Mouse (Mus musculus) bone marrow macrophage, adult 2 months (primary cell): ENCODE measurements around the gene Hivep3.

Source experiments
- CTCF ChIP-seq: IDR thresholded peaks from 2 replicates; pipeline ENCODE4 v1.5.1; 2012; ENCODE audit warnings: low read depth, mild to moderate bottlenecking, low read length, moderate library complexity
- POLR2A ChIP-seq: IDR thresholded peaks from 2 replicates; pipeline ENCODE4 v1.6.1; 2012; ENCODE audit warnings: mild to moderate bottlenecking, low read depth, low read length, borderline replicate concordance

DNA sequence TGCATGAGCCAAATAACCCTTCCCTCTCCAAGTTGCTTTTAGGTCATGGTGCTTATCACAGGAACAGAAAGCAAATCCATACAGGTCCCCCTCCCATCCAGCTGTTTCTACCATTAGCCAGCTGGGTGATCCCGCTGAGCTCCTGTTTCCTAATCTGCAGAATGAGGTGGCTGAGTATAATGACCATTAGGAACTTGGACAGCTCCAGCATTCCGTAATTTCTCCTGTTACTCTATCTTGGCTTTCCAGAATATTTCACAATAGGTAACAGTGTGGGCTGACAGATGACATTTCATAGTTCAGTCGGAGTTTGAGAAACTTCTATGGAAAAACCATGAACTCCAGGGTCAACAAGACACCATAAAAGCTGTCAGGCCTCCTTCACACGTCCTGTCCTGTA is 148.8 kb downstream of the Hivep3 start:
- no peak for TF ChIP-seq CTCF
- no peak for TF ChIP-seq POLR2A
